Comparison of ENCODE assay signal across 27 mouse cellular contexts in the genomic region with DNA sequence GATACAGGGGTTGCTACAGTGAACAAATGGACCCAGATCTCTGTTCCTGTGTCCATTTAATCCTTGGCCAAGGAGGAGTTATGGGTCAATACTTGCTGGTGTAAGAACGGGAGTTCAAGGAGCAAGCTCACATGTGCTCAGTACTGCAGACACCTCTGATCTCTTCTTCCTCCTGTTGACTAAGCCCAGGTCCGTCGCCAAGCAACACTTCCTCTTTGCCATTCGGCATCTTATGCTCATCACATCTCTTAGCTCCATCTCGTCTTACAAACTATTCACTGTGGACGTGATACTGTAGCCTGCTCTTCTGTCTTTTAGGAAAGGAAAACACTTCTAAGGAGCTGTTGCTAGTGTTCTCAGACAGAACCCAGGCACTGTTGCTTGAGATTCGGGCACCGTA.
DNase-seq lines count a peak whose midpoint lies in the region; TF ChIP-seq lines count a peak whose summit lies in the region.
"Had no signal": no experiment of that assay in that cellular context is flagged by ENCODE, and none has a peak within 500 bp of the region (broad histone marks: within the 10 kb centered on the region; RNA-seq: fewer than 3 reads in every experiment).

No protein-coding gene starts in this region.

- no peaks in the 10 kb centered on the region for H3K9me3 ChIP-seq in CH12.LX (replicated peaks; ENCODE audit: low read length)
- H3K9me3 ChIP-seq: forebrain, embryonic 13.5 days; heart, embryonic 10.5 days; heart, embryonic 15.5 days; hindbrain, embryonic 12.5 days; midbrain, embryonic 12.5 days; neural tube, embryonic 13.5 days had no signal

- no peak overlapping the region for H3K9ac ChIP-seq in CH12.LX (ENCODE audit: insufficient read depth, low read depth)
- H3K9ac ChIP-seq: forebrain, embryonic 13.5 days; heart, embryonic 15.5 days; hindbrain, embryonic 12.5 days; liver, embryonic 14.5 days; lung, embryonic 14.5 days; midbrain, embryonic 12.5 days; neural tube, embryonic 13.5 days had no signal

- H3K4me1 ChIP-seq in CH12.LX (ENCODE audit: control insufficient read depth in 1 of 2, insufficient read depth in 2 of 2) = peaks cover 12 to 42% of the 10 kb centered on the region in 2 experiments
- H3K4me1 ChIP-seq: heart, embryonic 15.5 days; hindbrain, embryonic 12.5 days; midbrain, embryonic 12.5 days; neural tube, embryonic 13.5 days had no signal

- in situ Hi-C loops in CH12.LX (cut with MboI; ENCODE audit: low pct_ligation_motif_present, low pct_unique_long_range_greater_than_20kb, low sequenced_read_pairs) = no loop called here

- no peaks in the 10 kb centered on the region for H3K36me3 ChIP-seq in CH12.LX (replicated peaks in 1 of 2; ENCODE audit: control insufficient read depth in 1 of 2, insufficient read depth in 1 of 2, low read length in 1 of 2)
- H3K36me3 ChIP-seq: heart, embryonic 10.5 days; heart, embryonic 15.5 days; hindbrain, embryonic 12.5 days; midbrain, embryonic 12.5 days; neural tube, embryonic 13.5 days had no signal

- no peak overlapping the region for H3K27ac ChIP-seq in CH12.LX (ENCODE audit: insufficient read depth, low read depth)
- H3K27ac ChIP-seq: forebrain, embryonic 13.5 days; heart, embryonic 10.5 days; heart, embryonic 15.5 days; hindbrain, embryonic 12.5 days; hindbrain, postnatal 0 days; liver, embryonic 14.5 days; midbrain, embryonic 12.5 days; neural tube, embryonic 13.5 days had no signal

- dilution Hi-C loops in CH12.LX (cut with MboI; ENCODE audit: extremely low pct_ligation_motif_present, extremely low pct_unique_long_range_greater_than_20kb, low sequenced_read_pairs) = no loop called here

- no peak for TF ChIP-seq POLR2A in CH12.LX (IDR thresholded peaks at IDR 0.05; ENCODE audit: low read depth, low read length)

- no peak overlapping the region for H3K4me3 ChIP-seq in CH12.LX (replicated peaks in 1 of 3; ENCODE audit: low read depth in 2 of 3, low read length in 2 of 3, poor library complexity in 1 of 3)
- H3K4me3 ChIP-seq: forebrain, embryonic 13.5 days; heart, embryonic 10.5 days; heart, embryonic 15.5 days; hindbrain, embryonic 12.5 days; midbrain, embryonic 12.5 days; neural tube, embryonic 13.5 days had no signal

- no peak for TF ChIP-seq RAD21 in CH12.LX (IDR thresholded peaks at IDR 0.05; ENCODE audit: low read depth, low read length)

- TF ChIP-seq CTCF in CH12.LX (conservative IDR thresholded peaks at IDR 0.05 in 1 of 2, IDR thresholded peaks at IDR 0.05 in 1 of 2; ENCODE audit: low read depth in 2 of 2, low read length in 2 of 2) = no peak

- DNase-seq in thymus, postnatal 0 days (ENCODE audit: low spot score) = peak; percentile 31
- DNase-seq in thymus, adult 18-20 months = no peak
- peak; percentile 82 for DNase-seq in CD4-positive, CD25-positive, alpha-beta regulatory T cell, adult 2 months (ENCODE audit: low read depth, low spot score)
- peak; percentile 29 for DNase-seq in CH12.LX (ENCODE audit: extremely low read depth)
- DNase-seq in induced T-regulatory cell, adult 2 months (ENCODE audit: low read depth) = peak; percentile 82
- DNase-seq in frontal cortex, adult 2 months (ENCODE audit: extremely low spot score in 1 of 2, low spot score in 1 of 2) = no peak
- DNase-seq in left cerebral cortex, postnatal 10 days (ENCODE audit: extremely low spot score in 1 of 2, low spot score in 2 of 2) = no peak
- DNase-seq in frontal cortex, postnatal 10 days (ENCODE audit: low spot score in 2 of 2) = no peak
- DNase-seq: adrenal gland, adult 8-10 months; B cell, adult 2 months; cerebellum, adult 8-10 months; cerebellum, postnatal 25 days; gastrocnemius, postnatal 25 days; heart, postnatal 36 days; kidney, adult 9 months; kidney, postnatal 10 days; liver; lung, embryonic 14.5 days; lung, postnatal 14 days had no signal

- intact Hi-C loops in left cerebral cortex, postnatal 10 days (cut with DNase I) = no loop called here

- no peaks in the 10 kb centered on the region for H3K79me2 ChIP-seq in CH12.LX (replicated peaks; ENCODE audit: control insufficient read depth, extremely low read depth, insufficient read depth, poor library complexity, severe bottlenecking)

- no peak for TF ChIP-seq EP300 in CH12.LX (IDR thresholded peaks at IDR 0.05; ENCODE audit: low read length)

- H3K27me3 ChIP-seq in CH12.LX (replicated peaks) = no peaks in the 10 kb centered on the region
- H3K27me3 ChIP-seq: forebrain, embryonic 13.5 days; heart, embryonic 15.5 days; hindbrain, embryonic 12.5 days; midbrain, embryonic 12.5 days; neural tube, embryonic 13.5 days had no signal

- no peak overlapping the region for H3K4me2 ChIP-seq in CH12.LX (ENCODE audit: insufficient read depth, low read depth, poor library complexity, severe bottlenecking)
- H3K4me2 ChIP-seq: forebrain, embryonic 13.5 days; heart, embryonic 15.5 days; hindbrain, embryonic 12.5 days; lung, embryonic 14.5 days; midbrain, embryonic 12.5 days; neural tube, embryonic 13.5 days had no signal

TF ChIP-seq in CH12.LX, 34 proteins besides CTCF, POLR2A, EP300 and RAD21:
- no peak for TF ChIP-seq MEF2A (IDR thresholded peaks at IDR 0.05; ENCODE audit: borderline replicate concordance, low read depth, low read length)
- TF ChIP-seq RCOR1 (conservative IDR thresholded peaks at IDR 0.05; ENCODE audit: low read depth, low read length) = no peak
- TF ChIP-seq ZNF384 (IDR thresholded peaks at IDR 0.05; ENCODE audit: low read depth, low read length) = no peak
- no peak for TF ChIP-seq ELF1 (IDR thresholded peaks at IDR 0.05; ENCODE audit: low read depth, low read length)
- TF ChIP-seq TBP (conservative IDR thresholded peaks at IDR 0.05; ENCODE audit: low read depth, low read length) = no peak
- TF ChIP-seq HCFC1 (IDR thresholded peaks at IDR 0.05; ENCODE audit: low read depth, low read length) = no peak
- no peak for TF ChIP-seq ETS1 (conservative IDR thresholded peaks at IDR 0.05; ENCODE audit: low read depth, low read length)
- no peak for TF ChIP-seq UBTF (IDR thresholded peaks at IDR 0.05; ENCODE audit: low read depth, low read length)
- no peak for TF ChIP-seq MXI1 (IDR thresholded peaks at IDR 0.05; ENCODE audit: low read depth, low read length)
- no peak for TF ChIP-seq NELFE (IDR thresholded peaks at IDR 0.05; ENCODE audit: low read depth, low read length)
- TF ChIP-seq NRF1 (IDR thresholded peaks at IDR 0.05; ENCODE audit: low read depth, low read length) = no peak
- TF ChIP-seq BHLHE40 (IDR thresholded peaks at IDR 0.05; ENCODE audit: low read depth, low read length) = no peak
- no peak for TF ChIP-seq GABPA (IDR thresholded peaks at IDR 0.05; ENCODE audit: insufficient replicate concordance, low read depth, low read length)
- no peak for TF ChIP-seq CHD2 (IDR thresholded peaks at IDR 0.05; ENCODE audit: low read length)
- no peak for TF ChIP-seq PAX5 (IDR thresholded peaks at IDR 0.05; ENCODE audit: low read length)
- TF ChIP-seq CHD1 (IDR thresholded peaks at IDR 0.05; ENCODE audit: low read depth, low read length) = no peak
- TF ChIP-seq SIN3A (IDR thresholded peaks at IDR 0.05; ENCODE audit: low read length) = no peak
- no peak for TF ChIP-seq POLR2AphosphoS2 (IDR thresholded peaks at IDR 0.05; ENCODE audit: low read depth, low read length)
- no peak for TF ChIP-seq ZKSCAN1 (IDR thresholded peaks at IDR 0.05; ENCODE audit: borderline replicate concordance, low read depth, low read length)

Comparison
In these comparisons a context has a peak if more than half of its experiments do, and no peak if none do; other contexts are left out.
1. DNase-seq: peak in thymus, postnatal 0 days (single experiment), CD4-positive, CD25-positive, alpha-beta regulatory T cell, adult 2 months (single experiment), CH12.LX (single experiment) and induced T-regulatory cell, adult 2 months (single experiment); none in thymus, adult 18-20 months (0 of 2), frontal cortex, adult 2 months (0 of 2), left cerebral cortex, postnatal 10 days (0 of 2) and frontal cortex, postnatal 10 days (0 of 2).